Mouse (Mus musculus) bone marrow macrophage, adult 2 months (primary cell): ENCODE data around the gene Elmo1.

Experiments
- CTCF ChIP-seq: IDR thresholded peaks from 2 replicates; pipeline ENCODE4 v1.5.1; 2012; ENCODE audit warnings: low read depth, mild to moderate bottlenecking, low read length, moderate library complexity
- POLR2A ChIP-seq: IDR thresholded peaks from 2 replicates; pipeline ENCODE4 v1.6.1; 2012; ENCODE audit warnings: mild to moderate bottlenecking, low read depth, low read length, borderline replicate concordance

DNA sequence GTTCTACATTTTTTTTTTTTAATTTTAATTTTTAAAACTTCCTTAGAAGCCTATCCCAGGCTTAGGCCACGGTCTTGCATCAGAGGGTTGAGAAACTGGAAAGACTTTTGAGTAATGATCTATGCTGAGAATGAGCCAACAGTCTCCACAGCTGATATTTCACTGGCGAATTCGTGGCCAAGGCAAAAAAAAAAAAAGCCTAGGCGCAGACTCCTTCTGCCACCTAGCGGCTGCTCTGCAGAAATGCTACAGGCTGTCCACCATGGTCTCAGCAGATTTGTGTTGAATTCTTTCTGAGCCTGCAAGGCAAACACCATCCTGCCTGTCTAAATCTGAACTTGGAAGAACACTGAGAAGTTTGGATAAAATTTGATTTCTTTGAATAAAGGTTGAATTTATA, 202.0 kb downstream of the Elmo1 start:
- no peak for TF ChIP-seq POLR2A
- TF ChIP-seq CTCF: peak; percentile 86
